Mouse (Mus musculus): ENCODE measurements around the gene Rpl18a.
"Not testable (repeated sequence)": the region's sequence is repeated elsewhere in the genome, so short reads cannot be mapped to it uniquely, and the experiment has no call there.

Gene Rpl18a

GRCm38 (mm10) chr8:70900872-70901387, 3.7 kb upstream of the Rpl18a start:
- Histone ChIP-seq H3K9me3 (ENCODE audit: low read length) (no peaks in the 10 kb centered on the region), H3K4me3 (replicated peaks; ENCODE audit: low read length) (no peak overlapping the region), H3K27me3 (ENCODE audit: insufficient read depth, low read length) (no peaks in the 10 kb centered on the region), H3K36me3 (ENCODE audit: insufficient read depth, low read length) (peaks cover 9% of the 10 kb centered on the region), H3K4me1 (replicated peaks; ENCODE audit: low read depth, low read length) (peaks cover 52% of the 10 kb centered on the region)
- TF ChIP-seq POU5F1 (IDR thresholded peaks at IDR 0.05; ENCODE audit: borderline replicate concordance, low read length) (no peak), NANOG (IDR thresholded peaks at IDR 0.05; ENCODE audit: borderline replicate concordance, low read length) (no peak), CTCF (conservative IDR thresholded peaks at IDR 0.05; ENCODE audit: low read length) (no peak)

GRCm38 (mm10) chr8:70899226-70899625, 2.0 kb upstream of the Rpl18a start:
- Histone ChIP-seq H3K27me3 (ENCODE audit: insufficient read depth, low read length) (no peaks in the 10 kb centered on the region), H3K4me1 (replicated peaks; ENCODE audit: low read depth, low read length) (peaks cover 55% of the 10 kb centered on the region), H3K9me3 (ENCODE audit: low read length) (no peaks in the 10 kb centered on the region), H3K36me3 (ENCODE audit: insufficient read depth, low read length) (peaks cover 26% of the 10 kb centered on the region), H3K4me3 (replicated peaks; ENCODE audit: low read length) (peak overlapping the region; percentile 91; the same call in 1 of the 2 replicates)
- TF ChIP-seq CTCF (conservative IDR thresholded peaks at IDR 0.05; ENCODE audit: low read length) (no peak), NANOG (IDR thresholded peaks at IDR 0.05; ENCODE audit: borderline replicate concordance, low read length) (no peak), POU5F1 (IDR thresholded peaks at IDR 0.05; ENCODE audit: borderline replicate concordance, low read length) (no peak)

- Histone ChIP-seq H3K4me1 (replicated peaks; ENCODE audit: low read depth, low read length) (peaks cover 55% of the 10 kb centered on the region), H3K27me3 (ENCODE audit: insufficient read depth, low read length) (no peaks in the 10 kb centered on the region), H3K9me3 (ENCODE audit: low read length) (no peaks in the 10 kb centered on the region), H3K36me3 (ENCODE audit: insufficient read depth, low read length) (peaks cover 31% of the 10 kb centered on the region), H3K4me3 (replicated peaks; ENCODE audit: low read length) (peak overlapping the region; percentile 91)
- TF ChIP-seq POU5F1 (IDR thresholded peaks at IDR 0.05; ENCODE audit: borderline replicate concordance, low read length), result no peak
- TF ChIP-seq CTCF (conservative IDR thresholded peaks at IDR 0.05; ENCODE audit: low read length), result no peak
- TF ChIP-seq NANOG (IDR thresholded peaks at IDR 0.05; ENCODE audit: borderline replicate concordance, low read length), result no peak
Observed at GRCm38 (mm10) chr8:70898661-70899198, 1.5 kb upstream of the Rpl18a start.

GRCm38 (mm10) chr8:70897681-70898413, 635 bp upstream of the Rpl18a start:
- TF ChIP-seq NANOG (IDR thresholded peaks at IDR 0.05; ENCODE audit: borderline replicate concordance, low read length) (no peak), CTCF (conservative IDR thresholded peaks at IDR 0.05; ENCODE audit: low read length) (peak; percentile 94)
- Histone ChIP-seq H3K9me3 (ENCODE audit: low read length) (no peaks in the 10 kb centered on the region), H3K36me3 (ENCODE audit: insufficient read depth, low read length) (peaks cover 32% of the 10 kb centered on the region), H3K4me3 (replicated peaks; ENCODE audit: low read length) (peak overlapping the region; percentile 91), H3K27me3 (ENCODE audit: insufficient read depth, low read length) (peaks cover 6% of the 10 kb centered on the region), H3K4me1 (replicated peaks; ENCODE audit: low read depth, low read length) (peaks cover 55% of the 10 kb centered on the region)

- no peak for TF ChIP-seq NANOG (IDR thresholded peaks at IDR 0.05; ENCODE audit: borderline replicate concordance, low read length)
- TF ChIP-seq POU5F1 (IDR thresholded peaks at IDR 0.05; ENCODE audit: borderline replicate concordance, low read length), result no peak
- no peak for TF ChIP-seq CTCF (conservative IDR thresholded peaks at IDR 0.05; ENCODE audit: low read length)
- Histone ChIP-seq H3K36me3 (ENCODE audit: insufficient read depth, low read length) (peaks cover 32% of the 10 kb centered on the region), H3K4me3 (replicated peaks; ENCODE audit: low read length) (peak overlapping the region; percentile 91), H3K9me3 (ENCODE audit: low read length) (no peaks in the 10 kb centered on the region), H3K27me3 (ENCODE audit: insufficient read depth, low read length) (peaks cover 20% of the 10 kb centered on the region), H3K4me1 (replicated peaks; ENCODE audit: low read depth, low read length) (peaks cover 51% of the 10 kb centered on the region)
Observed at GRCm38 (mm10) chr8:70896316-70897020, 744 bp downstream of the Rpl18a start.

GRCm38 (mm10) chr8:70895571-70896259, 1.5 kb downstream of the Rpl18a start:
- Histone ChIP-seq H3K4me3 (replicated peaks; ENCODE audit: low read length) (peak overlapping the region; percentile 91), H3K27me3 (ENCODE audit: insufficient read depth, low read length) (peaks cover 27% of the 10 kb centered on the region), H3K4me1 (replicated peaks; ENCODE audit: low read depth, low read length) (peaks cover 56% of the 10 kb centered on the region), H3K36me3 (ENCODE audit: insufficient read depth, low read length) (peaks cover 32% of the 10 kb centered on the region)
- not testable (repeated sequence) for H3K9me3 ChIP-seq (ENCODE audit: low read length)

GRCm38 (mm10) chr8:70894771-70895545, 2.3 kb downstream of the Rpl18a start:
- Histone ChIP-seq H3K36me3 (ENCODE audit: insufficient read depth, low read length) (peaks cover 32% of the 10 kb centered on the region), H3K27me3 (ENCODE audit: insufficient read depth, low read length) (peaks cover 35% of the 10 kb centered on the region), H3K9me3 (ENCODE audit: low read length) (no peaks in the 10 kb centered on the region), H3K4me3 (replicated peaks; ENCODE audit: low read length) (peak overlapping the region; percentile 91), H3K4me1 (replicated peaks; ENCODE audit: low read depth, low read length) (peaks cover 59% of the 10 kb centered on the region)
- TF ChIP-seq CTCF (conservative IDR thresholded peaks at IDR 0.05; ENCODE audit: low read length) (no peak), NANOG (IDR thresholded peaks at IDR 0.05; ENCODE audit: borderline replicate concordance, low read length) (no peak), POU5F1 (IDR thresholded peaks at IDR 0.05; ENCODE audit: borderline replicate concordance, low read length) (no peak)
